Mouse (Mus musculus) embryonic fibroblast, embryonic 13.5 days (primary cell): ENCODE measurements around the gene Zbtb3.

Source experiments
- CTCF ChIP-seq: IDR thresholded peaks from 2 replicates; pipeline ENCODE4 v1.5.1; 2011; ENCODE audit warnings: mild to moderate bottlenecking, control low read depth, low read length, moderate library complexity, borderline replicate concordance; ENCODE audit not compliant: insufficient read depth
- POLR2A ChIP-seq: IDR thresholded peaks from 2 replicates; pipeline ENCODE4 v1.6.1; 2011; ENCODE audit warnings: low read depth, mild to moderate bottlenecking, control low read depth, low read length, moderate library complexity

- no peak for TF ChIP-seq CTCF
- TF ChIP-seq POLR2A: no peak
These were observed 12.2 kb upstream of the Zbtb3 start for GRCm38 (mm10) chr19:8790171-8790570.
